Mouse (Mus musculus): ENCODE results near the gene Pik3c2a.

Gene Pik3c2a

DNA sequence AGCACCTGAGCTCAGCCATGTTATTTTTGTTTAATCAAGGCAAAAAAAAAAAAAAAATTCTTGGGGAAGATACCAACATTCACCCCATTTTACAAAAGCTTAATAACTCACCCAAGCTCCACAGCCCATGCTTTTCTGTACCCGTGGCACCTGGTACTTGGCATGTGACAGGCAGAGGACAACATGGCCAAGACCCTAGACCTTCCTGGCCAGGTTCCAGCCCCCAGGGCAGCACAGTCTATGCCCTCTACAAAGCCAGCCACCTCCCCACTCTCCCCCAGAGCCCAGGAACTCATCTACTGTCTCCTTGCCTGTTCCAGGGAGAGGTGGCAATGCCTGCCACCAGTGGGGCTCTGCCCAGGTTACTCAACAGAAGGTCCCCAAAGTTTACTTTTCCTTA, 152.7 kb downstream of the Pik3c2a start:
- DNase-seq = no peak

DNA sequence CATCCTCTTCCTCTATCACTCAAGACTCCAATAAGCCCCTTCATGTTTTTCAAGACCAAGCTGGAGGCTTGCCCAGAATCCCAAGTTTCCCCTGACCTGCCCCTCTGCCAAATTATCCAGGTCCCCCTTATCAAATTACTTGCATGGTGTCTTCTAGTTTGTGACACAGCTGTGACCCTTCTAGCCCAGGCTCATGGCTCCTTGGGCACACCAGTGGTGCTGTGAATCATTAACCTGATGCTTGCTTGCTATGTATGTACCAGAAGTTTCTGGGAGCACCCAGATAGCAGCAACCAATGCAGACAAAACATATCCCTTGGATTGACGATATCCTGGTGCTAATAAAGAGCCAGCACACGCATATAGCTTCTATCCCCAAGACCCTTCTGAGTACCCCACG, 154.3 kb downstream of the Pik3c2a start:
- DNase-seq = peak in 1 of 2 experiments; percentile 64

DNA sequence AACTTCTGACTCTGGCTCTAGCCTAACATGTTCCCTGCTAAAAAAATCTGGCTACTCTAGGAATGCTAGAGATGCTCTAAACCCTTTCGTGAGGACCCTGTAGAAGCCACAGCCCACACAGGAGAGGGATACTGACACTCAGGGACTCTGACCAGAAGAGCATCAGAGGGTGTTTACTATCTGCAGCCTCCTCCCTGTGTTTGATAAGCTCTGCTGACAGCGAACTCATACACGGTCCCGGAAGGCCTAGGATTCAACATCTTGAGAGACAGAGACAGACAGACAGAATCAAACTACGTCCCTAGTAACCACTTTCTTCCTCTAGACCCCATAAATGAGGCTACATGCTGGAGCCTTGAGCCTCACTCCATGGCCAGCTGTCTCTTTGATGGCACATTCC, 155.3 kb downstream of the Pik3c2a start:
- no peak for DNase-seq
